Mouse (Mus musculus): ENCODE data around the gene Chrm1.

DNA sequence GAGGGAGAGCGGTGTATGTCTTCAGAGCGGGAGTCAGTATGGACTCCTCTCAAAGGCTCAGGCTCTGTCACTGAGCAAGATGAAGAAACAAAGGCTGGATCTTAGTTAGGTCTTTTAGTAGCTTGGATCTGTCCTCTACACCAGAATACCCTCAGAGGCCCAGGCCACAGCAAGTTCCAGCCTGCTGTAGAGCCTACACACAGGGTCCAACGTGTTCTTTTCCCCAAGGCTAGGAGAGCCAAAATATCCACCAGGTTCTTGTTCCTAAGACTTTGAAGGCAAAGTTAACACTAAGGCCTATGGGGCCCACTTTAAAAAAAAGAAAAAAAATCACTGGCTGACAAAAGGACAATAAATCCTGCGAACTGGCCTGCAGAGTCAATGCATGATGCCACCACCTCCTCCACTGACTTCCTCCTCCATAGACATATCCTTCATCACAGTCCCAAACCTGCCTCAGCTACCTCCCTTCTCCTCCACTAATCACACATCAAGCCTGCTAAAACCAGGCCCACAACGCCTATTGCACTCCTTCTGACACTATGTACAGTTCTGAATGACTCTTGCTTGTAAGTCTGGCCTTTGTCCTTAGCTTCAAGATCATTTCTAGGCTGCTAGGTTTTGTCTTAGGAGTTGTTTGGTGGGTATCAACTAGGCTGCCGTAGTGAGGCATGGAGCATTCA is 41.6 kb downstream of the Chrm1 start:
- TF ChIP-seq CTCF (IDR thresholded peaks at IDR 0.05; ENCODE audit: low read depth) (no peak), EP300 (IDR thresholded peaks at IDR 0.05; ENCODE audit: low read depth) (no peak)

Measured in liver, embryonic 14.5 days (tissue).